Mouse (Mus musculus): ENCODE measurements around the gene Cd84. TPM values are rescaled to one million over a fixed set of nuclear protein-coding genes. Genes with fewer than 3 reads are reported as not detected.
A peak's percentile ranks its signal among the peaks of the same experiment; 100 is the strongest.
"Not testable (repeated sequence)": the region's sequence is repeated elsewhere in the genome, so short reads cannot be mapped to it uniquely, and the experiment has no call there.

Cd84 gene
- 1 to 10 TPM; 2.6 to 3.7 TPM for total RNA-seq (2021)

DNA sequence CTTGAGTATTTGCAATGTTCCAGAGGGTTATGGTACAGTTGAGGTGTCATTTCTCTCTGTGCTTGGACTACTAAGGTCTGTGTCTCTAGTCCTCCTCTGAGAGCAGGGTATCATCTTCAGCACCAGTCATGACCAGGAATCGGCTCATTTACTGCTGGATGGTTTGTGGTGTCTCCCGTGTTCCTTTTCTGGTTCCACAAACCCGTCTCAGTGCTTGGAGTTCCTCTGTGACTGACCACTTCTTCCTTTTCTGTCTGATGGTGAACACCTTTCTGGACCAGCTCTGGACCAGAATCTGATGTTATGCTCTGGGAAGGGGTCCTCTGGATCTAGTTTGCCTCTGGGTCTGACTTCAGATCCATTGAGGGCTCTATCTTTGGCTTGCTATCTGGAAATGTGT, at the start of gene Cd84:
Gene Cd84 (plus strand): TSS at position 210 of the 400 bp plus-strand sequence.
- no peak for DNase-seq (ENCODE audit: extremely low spot score in 1 of 2, low spot score in 1 of 2)

DNA sequence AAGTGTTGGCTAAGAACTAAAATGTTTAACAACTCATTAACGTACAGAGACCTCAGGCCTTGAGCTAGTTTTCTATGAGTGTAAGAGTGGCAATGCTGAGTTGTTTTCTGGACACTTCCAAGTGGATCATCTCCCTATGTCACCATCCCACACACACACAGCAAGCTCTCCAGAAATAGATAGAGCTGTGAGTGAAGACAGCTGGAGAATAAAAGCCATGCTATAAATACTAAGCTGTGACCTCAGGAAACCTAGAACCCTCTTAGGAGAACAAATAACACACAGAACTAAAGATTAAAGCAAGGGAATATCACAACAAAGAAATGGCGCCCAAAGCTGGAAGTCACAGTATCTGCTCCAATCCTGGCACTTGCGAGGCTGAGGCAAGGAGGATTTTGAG, 48.0 kb upstream of the Cd84 start:
- no peak for DNase-seq (ENCODE audit: extremely low spot score in 1 of 2, low spot score in 1 of 2)

DNA sequence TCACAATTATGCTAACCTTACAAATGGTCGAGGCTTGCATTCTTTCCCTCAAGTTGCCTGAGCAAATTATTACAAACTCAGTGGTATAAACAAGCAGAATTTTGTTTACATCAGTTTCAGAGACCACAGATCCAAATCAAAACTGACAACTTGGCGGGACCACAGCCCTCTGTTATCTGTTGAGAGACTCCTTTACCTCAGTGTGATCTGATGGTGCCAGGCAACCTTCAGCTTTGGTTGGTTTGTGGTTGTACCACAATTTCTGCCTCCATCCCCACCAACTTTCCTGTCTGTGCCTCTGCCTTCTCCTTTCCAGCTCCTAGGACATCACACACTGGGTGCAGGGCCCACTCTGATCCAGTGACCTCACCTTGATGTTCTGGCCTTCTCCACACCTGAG, 43.3 kb upstream of the Cd84 start:
- DNase-seq (ENCODE audit: extremely low spot score in 1 of 2, low spot score in 1 of 2): no peak

DNA sequence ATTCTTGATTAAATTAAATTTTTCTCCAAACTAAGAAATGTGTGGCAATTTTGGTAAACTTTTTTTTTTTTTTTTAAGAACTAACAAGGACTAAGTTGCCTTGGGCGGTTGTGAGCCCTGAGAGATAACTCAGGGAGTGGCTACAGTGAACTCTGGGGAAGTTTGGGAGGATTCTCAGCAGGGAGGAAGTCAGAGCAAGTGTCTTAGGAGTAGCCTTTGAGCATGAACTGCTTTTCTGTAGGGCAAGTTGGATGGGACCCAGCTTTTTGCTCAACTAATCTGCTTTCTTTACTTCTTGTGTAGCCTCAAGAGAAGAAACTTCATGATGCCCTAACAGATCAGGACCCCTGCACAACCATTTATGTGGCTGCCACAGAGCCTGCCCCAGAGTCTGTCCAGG, 41.7 kb upstream of the Cd84 start:
- DNase-seq (ENCODE audit: extremely low spot score in 1 of 2, low spot score in 1 of 2): no peak

DNA sequence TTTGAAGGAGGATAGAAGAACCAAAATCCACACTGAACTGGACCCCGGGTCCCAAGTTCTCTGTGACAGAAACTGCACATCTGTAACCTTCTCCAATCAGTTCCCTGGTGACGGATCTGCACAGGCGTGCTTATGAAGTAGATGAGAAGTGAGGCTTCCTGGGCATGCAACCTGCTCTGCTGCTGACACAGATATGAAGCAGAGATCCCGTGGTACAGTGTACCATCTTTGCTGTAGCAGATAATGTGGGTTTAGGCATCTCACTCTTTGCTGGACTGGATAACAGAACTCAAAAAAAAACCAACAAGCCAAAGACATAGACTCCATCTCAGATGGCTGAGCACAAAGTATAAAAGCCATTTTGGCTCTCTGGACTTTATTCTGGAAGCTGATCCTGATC, 39.8 kb upstream of the Cd84 start:
- no peak for DNase-seq (ENCODE audit: extremely low spot score in 1 of 2, low spot score in 1 of 2)

DNA sequence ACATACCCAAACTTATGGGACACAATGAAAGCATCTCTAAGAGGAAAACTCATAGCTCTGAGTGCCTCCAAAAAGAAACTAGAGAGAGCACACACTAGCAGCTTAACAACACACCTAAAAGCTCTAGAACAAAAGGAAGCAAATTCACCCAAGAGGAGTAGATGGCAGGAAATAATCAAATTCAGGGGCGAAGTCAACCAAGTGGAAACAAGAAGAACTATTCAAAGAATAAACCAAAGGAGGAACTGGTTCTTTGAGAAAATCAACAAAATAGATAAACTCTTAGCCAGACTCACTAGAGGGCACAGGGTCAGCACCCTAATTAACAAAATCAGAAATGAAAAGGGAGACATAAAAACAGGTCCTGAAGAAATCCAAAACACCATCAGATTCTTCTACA, 28.4 kb upstream of the Cd84 start:
- not testable (repeated sequence) for DNase-seq (ENCODE audit: extremely low spot score in 1 of 2, low spot score in 1 of 2)

DNA sequence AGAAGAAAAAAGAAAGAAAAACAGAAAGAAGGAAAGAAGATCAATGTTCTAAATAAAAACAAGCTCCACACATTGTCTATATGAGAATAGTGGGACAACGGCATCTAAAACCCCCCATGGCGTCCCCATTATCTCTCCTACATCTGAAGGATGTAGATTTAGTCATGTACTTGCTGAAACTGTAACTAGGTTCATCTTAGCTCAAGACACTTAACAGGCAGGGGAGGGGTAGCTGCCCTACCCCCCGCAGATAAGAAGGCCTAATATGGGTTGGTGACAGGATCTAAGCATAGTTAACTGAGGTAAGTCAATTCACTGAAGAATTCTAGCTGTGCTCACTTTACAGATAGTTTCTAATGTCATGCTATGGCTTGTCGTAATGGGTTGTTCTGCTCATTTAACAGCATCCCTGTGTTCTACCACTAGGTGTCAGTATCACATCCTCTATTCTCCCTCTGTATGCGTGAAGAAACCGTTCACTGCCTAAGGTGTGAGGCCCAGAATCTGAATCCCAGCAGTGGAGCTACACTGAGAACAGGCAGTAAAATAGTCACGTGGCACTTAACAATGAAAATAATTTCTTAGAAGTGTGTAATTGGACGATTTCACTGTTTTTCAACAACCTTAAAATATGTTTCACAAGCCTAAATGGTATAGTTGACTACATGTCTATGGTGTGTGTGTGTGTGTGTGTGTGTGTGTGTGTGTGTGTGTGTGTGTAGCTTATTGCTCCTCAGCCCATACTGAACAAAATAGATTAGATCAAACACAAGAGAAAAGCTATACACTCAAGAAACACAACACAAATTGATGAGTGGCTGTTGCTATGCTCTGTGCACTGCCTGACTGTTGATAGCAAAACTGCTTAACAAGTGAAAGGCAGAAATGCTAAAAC, 23.7 kb upstream of the Cd84 start:
- DNase-seq (ENCODE audit: extremely low spot score in 1 of 2, low spot score in 1 of 2): peak in 1 of 2 experiments; percentile 9

DNA sequence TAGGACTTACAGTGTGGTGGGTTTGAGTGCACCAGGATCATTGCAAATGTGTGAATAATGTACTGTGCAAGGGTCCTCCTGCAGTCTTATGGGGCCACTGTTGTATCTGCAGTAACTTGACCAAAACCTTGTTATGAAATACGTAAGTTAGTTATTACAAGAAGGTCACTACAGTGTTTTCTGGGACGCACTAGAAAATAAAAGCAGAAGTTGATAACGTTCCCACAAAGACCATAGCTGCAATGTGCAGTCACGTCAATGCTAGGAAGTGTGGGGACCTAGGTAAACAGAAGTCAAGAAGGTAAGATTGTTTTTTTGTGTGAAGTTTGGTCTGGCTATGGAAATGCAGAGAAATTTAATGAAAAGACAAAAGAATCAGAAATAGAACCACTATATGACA, 22.5 kb upstream of the Cd84 start:
- DNase-seq (ENCODE audit: extremely low spot score in 1 of 2, low spot score in 1 of 2): no peak

DNA sequence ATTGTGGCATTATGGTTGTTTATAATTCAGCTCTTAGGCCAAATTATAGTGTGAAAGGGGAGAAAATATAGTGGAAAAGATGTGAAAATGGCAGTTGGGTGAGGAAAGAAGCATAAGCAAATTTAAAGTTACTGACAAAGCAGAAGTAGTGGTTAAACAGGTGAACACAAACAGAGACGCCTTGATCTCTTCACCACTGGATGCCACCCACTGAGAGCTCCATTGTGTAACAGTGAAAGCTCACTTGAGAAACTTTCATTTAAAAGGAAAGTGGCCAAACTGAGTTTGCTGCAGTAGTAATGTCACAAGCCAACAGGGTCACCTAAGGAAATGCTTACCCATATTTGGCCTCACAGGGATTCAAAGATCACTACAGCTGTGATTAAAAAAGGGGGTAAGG, 18.2 kb upstream of the Cd84 start:
- DNase-seq (ENCODE audit: extremely low spot score in 1 of 2, low spot score in 1 of 2): no peak

DNA sequence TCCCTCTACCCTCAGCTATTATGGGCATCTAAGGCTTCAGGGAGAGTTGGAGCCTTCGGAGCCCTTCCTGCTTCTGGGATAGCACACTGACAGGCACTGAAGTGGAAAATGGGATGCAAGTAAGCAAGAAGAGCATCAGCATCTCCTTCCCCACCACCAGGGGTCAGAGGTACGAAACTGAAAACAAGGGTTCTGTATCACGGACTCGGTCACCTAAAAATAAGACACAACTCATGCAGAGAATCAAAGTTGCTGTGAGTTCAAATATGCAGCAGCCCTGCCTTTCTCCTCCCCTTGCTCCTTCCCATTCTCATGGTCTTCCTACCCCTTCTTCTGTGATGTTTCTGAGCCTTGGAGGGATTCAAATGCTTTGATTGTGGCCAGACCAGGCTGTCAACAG, 14.0 kb upstream of the Cd84 start:
- no peak for DNase-seq (ENCODE audit: extremely low spot score in 1 of 2, low spot score in 1 of 2)

DNA sequence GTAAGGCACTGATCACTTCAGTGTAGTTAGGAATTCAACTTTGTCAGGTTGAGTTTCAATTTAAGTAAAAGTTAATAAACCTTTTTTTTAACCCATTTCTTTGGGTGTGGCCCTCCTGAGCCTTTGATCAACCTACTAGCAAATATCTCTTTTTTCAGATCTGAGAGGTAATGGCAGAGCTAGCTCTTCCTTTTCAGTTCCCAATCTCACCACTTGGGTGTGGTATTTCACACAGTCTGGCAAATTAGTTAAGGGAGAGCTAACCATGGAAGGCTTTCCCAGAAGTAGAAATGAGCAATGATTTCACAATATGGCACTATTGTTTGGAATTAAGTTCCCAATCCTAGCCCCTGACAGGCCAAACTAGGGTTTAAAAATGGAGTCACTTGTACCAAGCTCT, 13.3 kb upstream of the Cd84 start:
- no peak for DNase-seq (ENCODE audit: extremely low spot score in 1 of 2, low spot score in 1 of 2)

DNA sequence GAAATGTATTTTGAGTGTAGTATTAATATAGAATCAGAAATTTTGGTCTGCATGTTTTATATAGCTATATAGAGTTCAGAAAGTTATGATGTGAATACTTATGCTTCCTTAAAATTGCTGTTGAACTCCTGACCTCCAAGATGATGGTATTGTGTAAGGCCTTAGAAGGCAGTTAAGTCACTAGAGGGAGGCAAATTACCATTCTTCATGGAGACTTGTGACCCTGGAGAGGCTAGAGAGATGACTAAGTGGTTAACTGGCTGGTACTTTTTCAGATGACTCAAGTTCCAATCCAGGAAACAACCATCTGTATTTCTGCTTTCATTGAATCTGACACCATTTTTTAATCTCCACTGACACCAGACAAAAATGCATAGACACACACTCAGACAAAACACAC, 11.8 kb upstream of the Cd84 start:
- no peak for DNase-seq (ENCODE audit: extremely low spot score in 1 of 2, low spot score in 1 of 2)

DNA sequence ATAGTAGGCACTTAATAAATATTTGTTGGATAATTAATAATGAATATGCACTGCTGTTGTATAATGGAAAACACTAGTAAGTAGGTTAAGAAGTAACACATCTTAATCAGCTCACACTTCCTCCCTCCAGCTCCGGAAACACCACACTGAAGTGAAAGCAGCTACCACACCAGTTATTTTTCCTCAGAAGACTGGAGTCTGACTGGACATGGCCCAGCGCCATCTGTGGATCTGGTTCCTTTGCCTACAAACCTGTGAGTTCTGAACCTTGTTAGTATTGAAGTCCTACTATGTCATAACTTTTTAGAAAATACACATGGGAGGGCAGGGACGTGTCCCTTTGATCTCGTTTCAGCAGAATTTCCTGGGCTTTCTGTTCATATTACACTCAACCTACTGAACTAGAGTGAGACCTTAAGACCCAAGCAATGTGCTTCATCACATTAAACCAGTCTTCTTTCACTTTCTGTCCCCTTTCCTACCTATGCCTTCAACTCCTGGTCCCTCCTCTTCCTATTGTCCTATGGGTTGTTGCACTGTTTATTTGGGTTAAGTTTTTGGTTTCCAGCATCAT, 1.0 kb downstream of the Cd84 start:
- no peak for DNase-seq (ENCODE audit: extremely low spot score in 1 of 2, low spot score in 1 of 2)

DNA sequence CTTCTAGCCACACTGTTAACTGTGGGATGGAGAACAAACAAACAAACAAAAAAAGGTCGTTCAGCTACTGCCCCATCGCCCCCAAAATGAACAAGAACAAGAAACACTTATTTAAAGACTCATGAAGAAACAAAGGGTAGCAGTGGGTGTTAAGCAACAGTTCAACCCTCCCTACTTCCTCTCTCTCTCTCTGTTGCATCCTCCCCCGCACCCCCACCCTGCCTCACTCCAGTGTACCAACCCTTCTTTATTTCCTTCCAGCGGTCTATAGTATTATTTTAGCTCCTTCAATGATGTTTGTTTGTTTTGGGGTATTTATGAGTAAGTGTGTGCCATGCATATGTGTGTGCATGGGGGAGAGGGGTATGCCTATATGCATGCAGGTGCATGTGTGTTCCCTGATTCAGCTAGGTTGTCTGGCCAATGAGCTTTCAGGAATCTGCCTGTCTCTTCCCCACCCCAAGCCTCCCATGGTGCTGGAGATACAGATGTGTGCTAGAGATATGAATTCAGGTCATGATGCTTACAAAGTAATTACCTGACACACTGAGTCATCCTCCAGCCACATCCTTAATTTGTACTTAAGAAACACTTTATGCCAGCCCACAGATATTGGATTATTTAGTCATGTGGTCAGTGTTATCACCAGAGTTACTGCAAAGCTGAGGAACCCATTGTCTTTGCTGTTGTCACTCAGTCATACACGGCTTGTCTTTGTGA, 5.7 kb downstream of the Cd84 start:
- no peak for DNase-seq (ENCODE audit: extremely low spot score in 1 of 2, low spot score in 1 of 2)

DNA sequence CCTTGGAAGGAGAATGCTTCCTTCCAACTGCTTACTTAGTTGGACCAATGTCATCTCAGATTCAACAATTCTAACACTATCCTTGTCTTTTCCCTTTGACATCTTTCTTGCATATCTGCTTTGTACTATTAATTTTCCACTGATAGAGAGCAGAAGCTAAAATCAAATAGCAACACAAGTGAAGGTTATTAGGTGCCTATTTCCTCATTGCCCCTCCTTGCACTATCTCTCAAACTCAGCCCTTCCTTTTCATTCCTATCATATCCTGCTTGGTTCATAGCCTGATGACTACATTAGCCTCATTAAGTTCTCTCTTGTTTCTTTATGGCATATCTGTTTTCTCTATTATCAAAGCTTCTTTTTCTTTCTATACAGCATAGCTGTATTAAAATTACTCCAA, 8.7 kb downstream of the Cd84 start:
- no peak for DNase-seq (ENCODE audit: extremely low spot score in 1 of 2, low spot score in 1 of 2)

DNA sequence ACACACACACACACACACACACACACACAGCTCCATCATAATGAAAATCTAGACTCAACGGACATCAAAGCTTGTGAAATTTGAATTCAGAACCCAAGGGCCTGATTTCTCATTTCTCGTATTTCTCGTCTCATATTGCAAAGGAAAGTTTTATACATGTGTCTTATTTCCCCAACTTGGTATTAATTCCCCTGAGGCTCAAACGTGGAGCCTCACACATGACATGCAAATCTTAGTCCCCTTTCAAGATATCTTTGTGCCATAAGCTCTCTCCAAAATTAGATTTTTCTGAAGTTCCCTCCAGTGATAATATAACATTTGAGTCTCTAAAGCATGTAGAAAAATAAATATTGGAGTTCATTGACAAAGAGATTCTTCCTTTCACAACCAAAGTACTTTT, 9.3 kb downstream of the Cd84 start:
- DNase-seq (ENCODE audit: extremely low spot score in 1 of 2, low spot score in 1 of 2): no peak

DNA sequence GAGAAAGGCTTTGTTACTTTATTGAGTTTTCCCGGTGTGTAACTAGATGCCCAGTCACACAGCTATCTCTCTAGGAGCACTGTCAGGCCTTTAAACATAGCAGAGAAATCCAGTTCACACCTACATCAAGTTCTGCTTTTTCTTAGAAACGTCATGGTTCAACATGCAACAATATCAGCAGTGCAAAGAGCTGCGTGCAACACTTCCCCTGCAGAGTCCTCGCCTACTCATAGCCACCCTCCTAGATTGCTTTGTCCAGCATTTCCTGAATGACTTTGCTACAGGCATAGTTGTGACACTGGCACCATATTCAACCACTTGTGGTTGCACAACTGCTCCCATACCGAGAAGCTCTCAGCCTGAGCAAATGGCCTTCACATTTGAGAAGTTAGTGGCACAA, 10.0 kb downstream of the Cd84 start:
- DNase-seq (ENCODE audit: extremely low spot score in 1 of 2, low spot score in 1 of 2): no peak

DNA sequence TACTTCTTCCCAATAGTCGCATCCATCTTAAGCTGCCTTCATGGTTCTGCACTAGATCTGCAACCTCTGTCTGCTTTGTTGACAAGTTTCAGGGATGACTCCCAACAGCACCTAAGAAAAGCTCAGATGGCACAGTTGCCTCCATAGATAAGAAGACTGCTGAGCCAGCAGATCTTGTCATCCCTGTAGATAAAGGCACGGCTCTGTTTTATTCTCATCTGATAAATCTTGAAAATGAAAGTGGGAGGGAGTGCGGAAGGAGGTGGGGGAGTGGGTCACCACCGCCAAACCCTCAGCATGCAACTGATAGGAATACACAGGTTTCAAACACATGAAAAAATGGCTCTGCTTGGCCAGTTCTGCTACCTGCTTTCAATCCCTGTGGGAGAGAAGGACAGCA, 26.0 kb downstream of the Cd84 start:
- DNase-seq (ENCODE audit: extremely low spot score in 1 of 2, low spot score in 1 of 2): no peak

DNA sequence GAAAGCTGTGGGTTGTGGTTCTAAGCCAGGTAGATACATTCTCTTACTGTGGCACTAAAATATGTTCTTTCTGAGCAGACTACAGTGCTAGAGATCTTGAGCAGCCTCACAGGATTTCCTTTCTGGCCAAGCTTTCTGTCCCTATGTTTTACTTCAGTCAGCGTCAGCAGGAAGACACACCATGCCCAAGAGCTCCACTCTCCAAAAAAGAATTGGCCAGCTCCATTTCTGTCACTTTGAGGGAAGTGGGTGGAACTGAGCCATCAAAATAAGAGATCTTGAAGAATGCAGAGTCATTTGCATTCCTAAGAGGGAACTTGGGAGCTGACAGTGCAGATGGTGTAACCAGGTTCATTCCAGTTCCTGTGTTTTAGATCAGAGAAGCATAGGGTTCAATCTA, 47.5 kb downstream of the Cd84 start:
- no peak for DNase-seq (ENCODE audit: extremely low spot score in 1 of 2, low spot score in 1 of 2)

DNA sequence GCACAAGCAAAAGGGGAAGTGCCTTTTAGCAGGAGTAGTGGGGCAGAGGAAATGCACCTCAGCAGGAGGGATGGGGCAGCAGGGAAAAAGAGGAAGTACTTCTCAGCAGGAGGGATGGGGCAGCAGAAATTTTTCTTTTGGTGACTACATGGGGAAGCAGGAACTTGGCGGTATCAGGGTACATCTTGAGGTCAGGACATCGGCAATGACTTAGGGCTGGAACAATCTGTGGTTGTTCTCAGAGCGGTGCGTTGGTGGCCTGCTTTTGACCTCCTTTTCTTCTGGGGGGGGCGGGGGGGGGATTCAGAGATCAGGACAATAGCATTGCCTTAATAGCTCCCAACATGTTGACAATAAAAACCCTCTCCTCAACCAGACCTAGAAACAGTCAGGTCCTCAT, 55.9 kb downstream of the Cd84 start, which contains the start of gene Gm10521:
Gene Gm10521 (plus strand): TSS at position 301 of the 400 bp plus-strand sequence.
- not testable (repeated sequence) for DNase-seq (ENCODE audit: extremely low spot score in 1 of 2, low spot score in 1 of 2)

DNA sequence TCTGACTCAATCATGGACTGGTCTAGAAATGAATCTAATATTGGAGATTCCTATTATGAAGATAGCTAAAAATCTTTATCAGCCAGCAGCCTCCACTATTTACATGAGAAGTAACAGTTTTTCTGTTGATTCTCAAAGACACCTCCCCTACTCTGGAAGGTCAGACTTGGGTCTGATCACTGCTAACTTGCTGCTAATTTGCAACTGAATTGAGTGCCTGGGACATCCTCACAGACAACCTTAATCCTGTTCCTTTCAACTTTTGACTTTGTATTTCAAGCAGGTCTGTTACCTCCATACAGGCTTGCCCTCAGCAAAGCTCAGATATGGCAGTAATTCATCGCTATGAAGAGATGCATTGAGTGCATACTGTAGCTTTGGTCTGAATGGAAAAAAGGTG, 64.5 kb downstream of the Cd84 start:
- DNase-seq (ENCODE audit: extremely low spot score in 1 of 2, low spot score in 1 of 2): no peak
